Mouse (Mus musculus): ENCODE data around the gene Aamp.

Aamp gene

DNA sequence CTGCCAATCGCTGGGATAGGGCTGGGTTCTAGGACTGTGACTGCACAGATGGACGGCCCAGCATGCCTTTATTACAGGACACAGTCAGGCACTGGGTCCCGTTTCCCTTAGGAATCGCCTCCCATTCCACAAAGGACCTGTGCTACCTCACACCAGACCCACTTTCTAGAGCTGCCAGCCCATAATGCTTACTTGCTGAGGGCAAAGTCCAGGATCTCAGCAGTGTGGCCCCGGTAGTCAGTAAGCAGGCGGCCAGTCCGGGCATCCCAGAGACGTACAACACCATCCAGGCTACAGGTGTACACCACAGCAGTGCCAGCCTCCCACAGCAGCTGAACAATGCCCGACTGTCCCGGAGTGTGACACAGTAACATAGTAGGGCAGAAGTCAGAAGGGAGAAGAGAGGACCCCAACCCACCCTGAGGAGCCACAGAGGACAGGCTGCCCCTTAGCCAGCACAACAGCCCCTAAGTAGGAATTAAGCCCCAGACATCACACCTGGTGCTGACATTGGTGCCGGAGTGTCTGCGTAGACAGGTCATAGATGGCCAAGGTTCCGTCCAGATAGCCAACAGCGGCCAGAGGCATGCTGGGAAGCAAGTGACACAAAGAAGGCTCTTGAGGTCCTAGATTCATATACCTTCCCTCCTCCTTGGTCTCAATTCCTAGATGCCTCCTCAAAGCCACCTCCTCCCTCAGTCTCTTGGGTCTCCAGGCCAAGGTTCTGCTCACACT, 3.8 kb downstream of the Aamp start:
- Histone ChIP-seq H3K36me3 (ENCODE audit: control insufficient read depth, insufficient read depth, low read length, poor library complexity, severe bottlenecking) (peaks cover 6% of the 10 kb centered on the region), H3K27me3 (ENCODE audit: control insufficient read depth, insufficient read depth, low read length, poor library complexity, severe bottlenecking) (no peaks in the 10 kb centered on the region)
- no peak for DNase-seq (ENCODE audit: low read depth, low spot score)

DNA sequence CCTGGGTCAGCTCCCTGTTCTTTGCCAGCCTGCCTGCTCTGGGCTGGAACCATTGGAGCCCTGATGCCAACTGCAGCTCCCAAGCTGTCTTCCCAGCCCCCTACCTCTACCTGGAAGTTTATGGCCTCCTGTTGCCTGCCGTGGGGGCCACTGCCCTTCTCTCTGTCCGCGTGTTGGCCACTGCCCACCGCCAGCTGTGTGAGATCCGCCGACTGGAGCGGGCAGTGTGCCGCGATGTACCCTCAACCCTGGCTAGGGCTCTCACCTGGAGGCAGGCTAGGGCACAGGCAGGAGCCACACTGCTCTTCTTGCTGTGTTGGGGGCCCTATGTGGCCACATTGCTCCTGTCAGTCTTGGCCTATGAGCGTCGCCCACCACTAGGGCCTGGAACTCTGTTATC, 5.5 kb downstream of the Aamp start:
- Histone ChIP-seq H3K27me3 (ENCODE audit: control insufficient read depth, insufficient read depth, low read length, poor library complexity, severe bottlenecking) (no peaks in the 10 kb centered on the region), H3K36me3 (ENCODE audit: control insufficient read depth, insufficient read depth, low read length, poor library complexity, severe bottlenecking) (peaks cover 6% of the 10 kb centered on the region)
- no peak for DNase-seq (ENCODE audit: low read depth, low spot score)

DNA sequence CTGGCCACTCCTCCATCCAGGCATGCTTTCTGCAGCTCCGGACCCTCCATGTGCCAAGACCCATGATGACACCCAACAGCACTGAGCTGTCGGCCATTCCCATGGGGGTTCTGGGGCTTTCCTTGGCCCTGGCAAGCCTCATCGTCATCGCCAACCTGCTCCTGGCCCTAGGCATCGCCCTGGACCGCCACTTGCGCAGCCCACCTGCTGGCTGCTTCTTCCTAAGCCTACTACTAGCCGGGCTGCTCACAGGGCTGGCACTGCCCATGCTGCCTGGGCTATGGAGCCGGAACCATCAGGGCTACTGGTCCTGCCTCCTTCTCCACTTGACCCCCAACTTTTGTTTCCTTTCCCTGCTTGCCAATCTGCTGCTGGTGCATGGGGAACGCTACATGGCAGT, 6.0 kb downstream of the Aamp start, which contains the start of gene Gpbar1:
Gene Gpbar1 (plus strand): TSS at position 13 of the 400 bp plus-strand sequence.
- H3K36me3 ChIP-seq (ENCODE audit: control insufficient read depth, insufficient read depth, low read length, poor library complexity, severe bottlenecking): peaks cover 6% of the 10 kb centered on the region
- no peak for DNase-seq (ENCODE audit: low read depth, low spot score)
- no peaks in the 10 kb centered on the region for H3K27me3 ChIP-seq (ENCODE audit: control insufficient read depth, insufficient read depth, low read length, poor library complexity, severe bottlenecking)

DNA sequence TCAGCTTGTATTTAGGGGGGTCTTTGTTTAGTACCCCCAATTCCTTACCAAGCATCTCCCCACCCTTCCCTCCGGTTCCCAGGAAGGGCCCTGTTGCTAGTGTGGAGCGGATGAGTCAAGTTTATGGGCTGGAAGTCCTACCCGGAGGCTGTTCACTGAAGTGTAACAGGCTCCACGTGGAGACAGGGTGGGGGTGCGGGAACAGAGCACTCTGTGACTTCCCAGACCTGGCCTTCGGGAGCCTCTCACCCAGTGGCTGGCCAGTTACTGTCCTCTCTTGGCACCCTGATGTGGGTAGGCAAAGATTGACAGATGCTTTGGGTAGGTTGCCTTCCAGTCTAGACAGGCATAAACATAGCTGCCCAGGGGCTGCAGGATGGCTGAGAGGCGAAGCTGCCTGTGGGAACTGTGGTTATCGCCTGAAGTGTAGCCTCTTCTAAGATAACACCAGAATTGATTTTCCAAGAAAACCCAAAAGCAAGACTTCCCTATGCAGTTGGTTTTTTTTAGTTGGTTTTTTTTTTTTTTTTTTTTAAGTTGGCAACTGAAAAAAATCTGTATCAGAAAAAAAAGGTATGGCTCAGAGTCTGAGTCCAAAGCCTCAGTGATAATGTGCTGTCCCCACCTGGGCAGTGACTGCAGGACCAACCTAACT, 6.5 kb downstream of the Aamp start:
- Histone ChIP-seq H3K27me3 (ENCODE audit: control insufficient read depth, insufficient read depth, low read length, poor library complexity, severe bottlenecking) (no peaks in the 10 kb centered on the region), H3K36me3 (ENCODE audit: control insufficient read depth, insufficient read depth, low read length, poor library complexity, severe bottlenecking) (peaks cover 6% of the 10 kb centered on the region)
- DNase-seq (ENCODE audit: low read depth, low spot score): no peak

GRCm38 (mm10) chr1:74277041-74277440, 7.5 kb downstream of the Aamp start:
- H3K36me3 ChIP-seq (ENCODE audit: control insufficient read depth, insufficient read depth, low read length, poor library complexity, severe bottlenecking): peaks cover 6% of the 10 kb centered on the region
- no peaks in the 10 kb centered on the region for H3K27me3 ChIP-seq (ENCODE audit: control insufficient read depth, insufficient read depth, low read length, poor library complexity, severe bottlenecking)
- no peak for DNase-seq (ENCODE audit: low read depth, low spot score)

- Histone ChIP-seq H3K36me3 (ENCODE audit: control insufficient read depth, insufficient read depth, low read length, poor library complexity, severe bottlenecking) (peaks cover 3% of the 10 kb centered on the region), H3K27me3 (ENCODE audit: control insufficient read depth, insufficient read depth, low read length, poor library complexity, severe bottlenecking) (no peaks in the 10 kb centered on the region)
- no peak for DNase-seq (ENCODE audit: low read depth, low spot score)
Observed at GRCm38 (mm10) chr1:74275015-74275414, 9.5 kb downstream of the Aamp start.

GRCm38 (mm10) chr1:74271659-74272058, 12.9 kb downstream of the Aamp start:
- Histone ChIP-seq H3K27me3 (ENCODE audit: control insufficient read depth, insufficient read depth, low read length, poor library complexity, severe bottlenecking) (no peaks in the 10 kb centered on the region), H3K36me3 (ENCODE audit: control insufficient read depth, insufficient read depth, low read length, poor library complexity, severe bottlenecking) (peaks cover 4% of the 10 kb centered on the region)
- DNase-seq (ENCODE audit: low read depth, low spot score): no peak

- H3K36me3 ChIP-seq (ENCODE audit: control insufficient read depth, insufficient read depth, low read length, poor library complexity, severe bottlenecking): peaks cover 7% of the 10 kb centered on the region
- DNase-seq (ENCODE audit: low read depth, low spot score): peak; percentile 34
- H3K27me3 ChIP-seq (ENCODE audit: control insufficient read depth, insufficient read depth, low read length, poor library complexity, severe bottlenecking): no peaks in the 10 kb centered on the region
Observed at GRCm38 (mm10) chr1:74268750-74269149, 15.8 kb downstream of the Aamp start.

GRCm38 (mm10) chr1:74262510-74262909, 22.0 kb downstream of the Aamp start:
- Histone ChIP-seq H3K36me3 (ENCODE audit: control insufficient read depth, insufficient read depth, low read length, poor library complexity, severe bottlenecking) (peaks cover 26% of the 10 kb centered on the region), H3K27me3 (ENCODE audit: control insufficient read depth, insufficient read depth, low read length, poor library complexity, severe bottlenecking) (no peaks in the 10 kb centered on the region)
- DNase-seq (ENCODE audit: low read depth, low spot score): no peak

- H3K27me3 ChIP-seq (ENCODE audit: control insufficient read depth, insufficient read depth, low read length, poor library complexity, severe bottlenecking): no peaks in the 10 kb centered on the region
- DNase-seq (ENCODE audit: low read depth, low spot score): no peak
- H3K36me3 ChIP-seq (ENCODE audit: control insufficient read depth, insufficient read depth, low read length, poor library complexity, severe bottlenecking): peaks cover 36% of the 10 kb centered on the region
Observed at GRCm38 (mm10) chr1:74256782-74257181, 27.8 kb downstream of the Aamp start.

- peaks cover 42% of the 10 kb centered on the region for H3K36me3 ChIP-seq (ENCODE audit: control insufficient read depth, insufficient read depth, low read length, poor library complexity, severe bottlenecking)
- DNase-seq (ENCODE audit: low read depth, low spot score): no peak
- H3K27me3 ChIP-seq (ENCODE audit: control insufficient read depth, insufficient read depth, low read length, poor library complexity, severe bottlenecking): no peaks in the 10 kb centered on the region
Observed at GRCm38 (mm10) chr1:74255704-74256345, 28.7 kb downstream of the Aamp start.

GRCm38 (mm10) chr1:74250096-74250495, 34.4 kb downstream of the Aamp start:
- H3K27me3 ChIP-seq (ENCODE audit: control insufficient read depth, insufficient read depth, low read length, poor library complexity, severe bottlenecking): no peaks in the 10 kb centered on the region
- peaks cover 25% of the 10 kb centered on the region for H3K36me3 ChIP-seq (ENCODE audit: control insufficient read depth, insufficient read depth, low read length, poor library complexity, severe bottlenecking)
- DNase-seq (ENCODE audit: low read depth, low spot score): no peak

GRCm38 (mm10) chr1:74249331-74249980, 35.1 kb downstream of the Aamp start:
- Histone ChIP-seq H3K36me3 (ENCODE audit: control insufficient read depth, insufficient read depth, low read length, poor library complexity, severe bottlenecking) (peaks cover 25% of the 10 kb centered on the region), H3K27me3 (ENCODE audit: control insufficient read depth, insufficient read depth, low read length, poor library complexity, severe bottlenecking) (no peaks in the 10 kb centered on the region)
- no peak for DNase-seq (ENCODE audit: low read depth, low spot score)

- DNase-seq (ENCODE audit: low read depth, low spot score): peak; percentile 78
Observed at GRCm38 (mm10) chr1:74248799-74249198, 35.7 kb downstream of the Aamp start.

DNA sequence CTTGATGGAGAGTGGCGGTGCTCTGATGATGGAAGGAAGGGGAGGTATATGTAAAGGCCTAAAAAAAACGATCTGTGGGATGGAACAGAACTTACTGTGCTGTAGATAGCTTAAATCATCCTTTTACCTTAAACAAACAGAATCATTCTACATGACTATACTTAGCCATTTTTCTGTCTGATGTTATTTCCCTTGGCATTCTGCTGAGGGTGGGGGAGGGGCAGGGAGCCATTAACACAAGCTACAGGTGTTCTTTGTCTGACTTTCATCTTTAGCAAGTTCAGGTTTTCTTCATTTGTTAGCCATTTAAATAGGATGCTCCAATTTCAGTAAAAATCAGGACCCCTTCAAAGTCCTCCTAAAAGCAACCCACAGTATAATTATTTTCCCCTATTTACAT, 39.0 kb downstream of the Aamp start:
- DNase-seq (ENCODE audit: low read depth, low spot score): no peak
- peaks cover 11% of the 10 kb centered on the region for H3K36me3 ChIP-seq (ENCODE audit: control insufficient read depth, insufficient read depth, low read length, poor library complexity, severe bottlenecking)
- no peaks in the 10 kb centered on the region for H3K27me3 ChIP-seq (ENCODE audit: control insufficient read depth, insufficient read depth, low read length, poor library complexity, severe bottlenecking)

More at GRCm38 (mm10) chr1:74248799-74249198, 35.7 kb downstream of the Aamp start:
- Histone ChIP-seq H3K27me3 (ENCODE audit: control insufficient read depth, insufficient read depth, low read length, poor library complexity, severe bottlenecking) (no peaks in the 10 kb centered on the region), H3K36me3 (ENCODE audit: control insufficient read depth, insufficient read depth, low read length, poor library complexity, severe bottlenecking) (peaks cover 23% of the 10 kb centered on the region)
